Mouse (Mus musculus): Measurements from ENCODE around the gene Lpp. TPM values are rescaled to one million over a fixed set of nuclear protein-coding genes. Genes with fewer than 3 reads are reported as not detected.
A peak's percentile ranks its signal among the peaks of the same experiment; 100 is the strongest.

The Lpp gene
- total and polyA plus RNA-seq, 3 experiments = 0.64 to 1.2 (median 0.68) TPM

GRCm38 (mm10) chr16:24518785-24519184, 125.5 kb downstream of the Lpp start:
- peaks cover 0 to 3% of the 10 kb centered on the region in 2 experiments; a peak in 1 of 4 replicates for H3K4me1 ChIP-seq (ENCODE audit: control insufficient read depth in 1 of 2, insufficient read depth in 2 of 2)
- H3K79me2 ChIP-seq (replicated peaks; ENCODE audit: control insufficient read depth, extremely low read depth, insufficient read depth, poor library complexity, severe bottlenecking) = no peaks in the 10 kb centered on the region
- H3K4me2 ChIP-seq (ENCODE audit: insufficient read depth, low read depth, poor library complexity, severe bottlenecking) = no peak overlapping the region
- H3K36me3 ChIP-seq (replicated peaks in 1 of 2; ENCODE audit: control insufficient read depth in 1 of 2, insufficient read depth in 1 of 2, low read length in 1 of 2) = no peaks in the 10 kb centered on the region
- in situ Hi-C loops (cut with MboI; ENCODE audit: low pct_ligation_motif_present, low pct_unique_long_range_greater_than_20kb, low sequenced_read_pairs) = no loop called here
- DNase-seq (ENCODE audit: extremely low read depth) = no peak
- no peak overlapping the region for H3K4me3 ChIP-seq (replicated peaks in 1 of 3; ENCODE audit: low read depth in 2 of 3, low read length in 2 of 3, poor library complexity in 1 of 3)
- no peaks in the 10 kb centered on the region for H3K27me3 ChIP-seq (replicated peaks)
- TF ChIP-seq TBP (conservative IDR thresholded peaks at IDR 0.05; ENCODE audit: low read depth, low read length) (no peak), MEF2A (IDR thresholded peaks at IDR 0.05; ENCODE audit: borderline replicate concordance, low read depth, low read length) (no peak), USF2 (conservative IDR thresholded peaks at IDR 0.05; ENCODE audit: low read depth, low read length) (peak; percentile 74), SIN3A (IDR thresholded peaks at IDR 0.05; ENCODE audit: low read length) (no peak), BHLHE40 (IDR thresholded peaks at IDR 0.05; ENCODE audit: low read depth, low read length) (peak; percentile 52; the same call in 1 of the 2 replicates), USF1 (IDR thresholded peaks at IDR 0.05; ENCODE audit: low read depth, low read length) (peak; percentile 73), MXI1 (IDR thresholded peaks at IDR 0.05; ENCODE audit: low read depth, low read length) (no peak)
- no peak overlapping the region for H3K27ac ChIP-seq (ENCODE audit: insufficient read depth, low read depth)
- no peak overlapping the region for H3K9ac ChIP-seq (ENCODE audit: insufficient read depth, low read depth)
- H3K9me3 ChIP-seq (replicated peaks; ENCODE audit: low read length) = no peaks in the 10 kb centered on the region
- dilution Hi-C loops (cut with MboI; ENCODE audit: extremely low pct_ligation_motif_present, extremely low pct_unique_long_range_greater_than_20kb, low sequenced_read_pairs) = no loop called here

GRCm38 (mm10) chr16:24527219-24527618, 133.9 kb downstream of the Lpp start:
- H3K79me2 ChIP-seq (replicated peaks; ENCODE audit: control insufficient read depth, extremely low read depth, insufficient read depth, poor library complexity, severe bottlenecking) = no peaks in the 10 kb centered on the region
- in situ Hi-C loops (cut with MboI; ENCODE audit: low pct_ligation_motif_present, low pct_unique_long_range_greater_than_20kb, low sequenced_read_pairs) = no loop called here
- H3K4me3 ChIP-seq (replicated peaks in 1 of 3; ENCODE audit: low read depth in 2 of 3, low read length in 2 of 3, poor library complexity in 1 of 3) = no peak overlapping the region
- dilution Hi-C loops (cut with MboI; ENCODE audit: extremely low pct_ligation_motif_present, extremely low pct_unique_long_range_greater_than_20kb, low sequenced_read_pairs) = no loop called here
- H3K4me1 ChIP-seq (ENCODE audit: control insufficient read depth in 1 of 2, insufficient read depth in 2 of 2) = peaks cover 5 to 14% of the 10 kb centered on the region in 2 experiments
- H3K9ac ChIP-seq (ENCODE audit: insufficient read depth, low read depth) = no peak overlapping the region
- no peak overlapping the region for H3K27ac ChIP-seq (ENCODE audit: insufficient read depth, low read depth)
- DNase-seq (ENCODE audit: extremely low read depth) = peak; percentile 45
- peaks cover 14% of the 10 kb centered on the region for H3K9me3 ChIP-seq (replicated peaks; ENCODE audit: low read length)
- H3K36me3 ChIP-seq (replicated peaks in 1 of 2; ENCODE audit: control insufficient read depth in 1 of 2, insufficient read depth in 1 of 2, low read length in 1 of 2) = no peaks in the 10 kb centered on the region
- H3K27me3 ChIP-seq (replicated peaks) = no peaks in the 10 kb centered on the region
- H3K4me2 ChIP-seq (ENCODE audit: insufficient read depth, low read depth, poor library complexity, severe bottlenecking) = peak overlapping the region; percentile 47
- TF ChIP-seq ZC3H11A (IDR thresholded peaks at IDR 0.05; ENCODE audit: low read depth, low read length) = no peak
- no peak for TF ChIP-seq RAD21 (IDR thresholded peaks at IDR 0.05; ENCODE audit: low read depth, low read length)
- TF ChIP-seq CHD1 (IDR thresholded peaks at IDR 0.05; ENCODE audit: low read depth, low read length) = no peak
- peak; percentile 75 for TF ChIP-seq RCOR1 (conservative IDR thresholded peaks at IDR 0.05; ENCODE audit: low read depth, low read length)
- TF ChIP-seq POLR2A (IDR thresholded peaks at IDR 0.05; ENCODE audit: low read depth, low read length) = no peak
- peak; percentile 94 for TF ChIP-seq EP300 (IDR thresholded peaks at IDR 0.05; ENCODE audit: low read length)
- TF ChIP-seq POLR2AphosphoS2 (IDR thresholded peaks at IDR 0.05; ENCODE audit: low read depth, low read length) = no peak
- TF ChIP-seq MXI1 (IDR thresholded peaks at IDR 0.05; ENCODE audit: low read depth, low read length) = no peak
- TF ChIP-seq GABPA (IDR thresholded peaks at IDR 0.05; ENCODE audit: insufficient replicate concordance, low read depth, low read length) = no peak
- TF ChIP-seq JUND (conservative IDR thresholded peaks at IDR 0.05; ENCODE audit: low read depth, low read length) = peak; percentile 89
- TF ChIP-seq PAX5 (IDR thresholded peaks at IDR 0.05; ENCODE audit: low read length) = no peak
- TF ChIP-seq HCFC1 (IDR thresholded peaks at IDR 0.05; ENCODE audit: low read depth, low read length) = no peak
- TF ChIP-seq MAX (IDR thresholded peaks at IDR 0.05; ENCODE audit: low read length) = no peak
- TF ChIP-seq NELFE (IDR thresholded peaks at IDR 0.05; ENCODE audit: low read depth, low read length) = no peak
- TF ChIP-seq ELF1 (IDR thresholded peaks at IDR 0.05; ENCODE audit: low read depth, low read length) = no peak
- TF ChIP-seq CTCF (conservative IDR thresholded peaks at IDR 0.05 in 1 of 2, IDR thresholded peaks at IDR 0.05 in 1 of 2; ENCODE audit: low read depth in 2 of 2, low read length in 2 of 2) = no peak
- TF ChIP-seq UBTF (IDR thresholded peaks at IDR 0.05; ENCODE audit: low read depth, low read length) = no peak
- TF ChIP-seq IRF4 (IDR thresholded peaks at IDR 0.05; ENCODE audit: low read depth, low read length) = peak; percentile 95
- TF ChIP-seq MAZ (IDR thresholded peaks at IDR 0.05; ENCODE audit: low read depth, low read length) = no peak
- TF ChIP-seq KAT2A (IDR thresholded peaks at IDR 0.05; ENCODE audit: insufficient replicate concordance, low read length) = no peak
- TF ChIP-seq USF2 (conservative IDR thresholded peaks at IDR 0.05; ENCODE audit: low read depth, low read length) = no peak
- no peak for TF ChIP-seq ZMIZ1 (IDR thresholded peaks at IDR 0.05; ENCODE audit: low read depth, low read length)
- no peak for TF ChIP-seq SIN3A (IDR thresholded peaks at IDR 0.05; ENCODE audit: low read length)
- TF ChIP-seq NRF1 (IDR thresholded peaks at IDR 0.05; ENCODE audit: low read depth, low read length) = no peak
- peak; percentile 50 for TF ChIP-seq ETS1 (conservative IDR thresholded peaks at IDR 0.05; ENCODE audit: low read depth, low read length)
- TF ChIP-seq MYC (IDR thresholded peaks at IDR 0.05; ENCODE audit: low read depth, low read length) = 0 out of 2 replicates have a peak, but pooled peaks have one; percentile 22
- TF ChIP-seq CHD2 (IDR thresholded peaks at IDR 0.05; ENCODE audit: low read length) = no peak
- peak; percentile 36; the same call in 1 of the 2 replicates for TF ChIP-seq MEF2A (IDR thresholded peaks at IDR 0.05; ENCODE audit: borderline replicate concordance, low read depth, low read length)
- no peak for TF ChIP-seq USF1 (IDR thresholded peaks at IDR 0.05; ENCODE audit: low read depth, low read length)
- peak; percentile 88 for TF ChIP-seq BHLHE40 (IDR thresholded peaks at IDR 0.05; ENCODE audit: low read depth, low read length)
- peak; percentile 81 for TF ChIP-seq JUN (IDR thresholded peaks at IDR 0.05; ENCODE audit: insufficient read depth, low read depth, low read length)
- no peak for TF ChIP-seq SMC3 (IDR thresholded peaks at IDR 0.05; ENCODE audit: low read depth, low read length)
- no peak for TF ChIP-seq TBP (conservative IDR thresholded peaks at IDR 0.05; ENCODE audit: low read depth, low read length)

Measured in CH12.LX (cell line).